Mouse (Mus musculus) liver, adult 2 months (tissue): ENCODE measurements around the gene Vtn. TPM values are rescaled to one million over a fixed set of nuclear protein-coding genes. Genes with fewer than 3 reads are reported as not detected.

Source experiments
- DNase-seq: peaks from one replicate; pipeline ENCODE4 v3.0.0-alpha.2; 2011; ENCODE audit warnings: low read depth, low spot score; ENCODE audit errors: extremely low read depth
- H3K27ac ChIP-seq: fragments of 200-500 bp; replicated peaks from 2 replicates; pipeline ENCODE4 v1.5.1; 2012; ENCODE audit warnings: low read depth, mild to moderate bottlenecking, control low read depth, inconsistent platforms, low read length; ENCODE audit not compliant: insufficient read depth
- H3K27me3 ChIP-seq: fragments of 200-500 bp; 2 replicates; pipeline ENCODE4 v1.6.1; 2012; ENCODE audit warnings: mild to moderate bottlenecking, moderate library complexity, low read length, inconsistent platforms; ENCODE audit not compliant: control insufficient read depth, insufficient read depth
- H3K36me3 ChIP-seq: fragments of 200-500 bp; 2 replicates; pipeline ENCODE4 v1.6.1; 2012; ENCODE audit warnings: low read length, inconsistent platforms; ENCODE audit not compliant: control insufficient read depth, insufficient read depth
- H3K4me1 ChIP-seq: fragments of 200-500 bp; 2 replicates; pipeline ENCODE4 v1.6.1; 2011; ENCODE audit warnings: low read length; ENCODE audit not compliant: control insufficient read depth, insufficient read depth
- H3K4me3 ChIP-seq: fragments of 200-500 bp; 2 replicates; pipeline ENCODE4 v1.5.1; 2011; ENCODE audit warnings: low read depth, mild to moderate bottlenecking, control low read depth, low read length, moderate library complexity; ENCODE audit not compliant: insufficient read depth
- H3K79me2 ChIP-seq: fragments of 200-500 bp; 2 replicates; pipeline ENCODE4 v1.6.1; 2012; ENCODE audit warnings: inconsistent platforms, mild to moderate bottlenecking, low read length, moderate library complexity; ENCODE audit not compliant: control insufficient read depth, insufficient read depth
- H3K9ac ChIP-seq: fragments of 200-500 bp; 2 replicates; pipeline ENCODE4 v1.6.1; 2012; ENCODE audit warnings: low read depth, mild to moderate bottlenecking, control low read depth, inconsistent platforms, low read length
- CTCF ChIP-seq: fragments of 200-500 bp; IDR thresholded peaks from 2 replicates; pipeline ENCODE4 v1.5.1; 2011; ENCODE audit warnings: low read depth, low read length, control low read depth
- POLR2A ChIP-seq: fragments of 200-500 bp; IDR thresholded peaks from 2 replicates; pipeline ENCODE4 v1.6.1; 2011; ENCODE audit warnings: low read length, control low read depth; ENCODE audit not compliant: insufficient read depth; ENCODE audit errors: extremely low read depth
- WGBS: fragments of 180-500 bp; shearing (Covaris S2); methylation state at CpG from one replicate; pipeline ENCODE4 v1.1.7; 2018; 5-methylcytosine and 5-hydroxymethylcytosine counted together
- polyA plus RNA-seq: library from polyadenylated mRNA; depleted of rRNA; stranded (reverse); fragments of >200 nt; gene quantifications from 2 replicates; pipeline ENCODE4 v1.2.3, GENCODE M21; 2012
- total RNA-seq: library from RNA; depleted of rRNA; stranded (reverse); fragments of >200 nt; gene quantifications from 2 replicates; pipeline ENCODE4 v1.2.3, GENCODE M21; 2014

The Vtn gene
- total and polyA plus RNA-seq, 2 experiments: 2,089 to 3,152 TPM

DNA sequence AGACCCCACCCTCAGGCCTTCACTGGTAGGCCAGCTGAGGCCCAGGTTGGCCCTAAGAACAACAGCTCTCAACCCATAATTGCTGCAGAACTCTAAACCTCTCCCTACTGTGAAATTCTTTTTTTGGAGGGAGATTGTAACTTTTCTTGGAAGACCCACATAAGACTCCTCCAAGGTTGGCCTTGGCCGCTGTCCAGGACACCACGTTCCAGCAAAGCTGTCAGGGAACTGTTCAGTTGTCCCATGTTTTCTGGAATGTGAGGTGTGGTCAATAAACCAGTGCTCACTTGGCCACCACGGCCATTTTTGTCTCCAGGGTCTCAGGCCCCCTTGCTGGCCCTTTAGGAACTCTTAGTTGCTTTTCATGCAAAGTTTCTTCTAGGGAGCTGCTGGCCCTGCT is 23.0 kb downstream of the Vtn start:
- TF ChIP-seq POLR2A: no peak
- no peak for TF ChIP-seq CTCF
- Histone ChIP-seq H3K79me2 (no peaks in the 10 kb centered on the region), H3K27ac (no peak overlapping the region), H3K4me1 (no peaks in the 10 kb centered on the region), H3K9ac (no peak overlapping the region), H3K4me3 (no peak overlapping the region), H3K36me3 (peaks cover 70% of the 10 kb centered on the region), H3K27me3 (no peaks in the 10 kb centered on the region)
- no peak for DNase-seq
- WGBS: 67% methylated on average over 3 of the region's 3 CpGs

DNA sequence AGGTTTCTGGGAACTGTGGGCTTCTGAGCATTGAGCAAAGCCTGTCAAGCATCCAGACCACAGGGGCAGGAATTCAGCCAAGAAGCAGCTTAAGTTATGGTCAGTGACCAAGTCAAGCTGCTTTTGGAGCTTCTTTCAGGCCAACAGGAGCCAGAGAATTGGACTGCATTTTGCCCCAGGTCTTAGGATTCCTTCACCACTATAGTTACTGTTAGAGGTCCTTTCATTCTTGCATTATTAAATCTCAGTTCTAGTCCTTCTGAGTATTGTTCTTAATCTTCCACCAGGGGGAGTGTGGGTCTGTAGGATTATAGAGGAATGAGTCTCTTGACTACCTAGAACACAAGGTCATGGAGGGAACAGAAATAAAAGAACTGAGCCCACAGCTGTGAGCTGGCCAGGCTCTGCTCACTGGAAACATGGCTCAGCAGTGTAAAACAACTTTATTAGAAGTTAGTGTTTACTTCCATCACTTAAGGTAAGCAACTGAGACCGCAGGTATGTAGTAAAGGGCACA is 23.6 kb downstream of the Vtn start:
- no peaks in the 10 kb centered on the region for H3K79me2 ChIP-seq
- WGBS: 77% methylated on average over 1 of the region's 1 CpGs
- DNase-seq: no peak
- H3K36me3 ChIP-seq: peaks cover 68% of the 10 kb centered on the region
- no peaks in the 10 kb centered on the region for H3K27me3 ChIP-seq
- no peak overlapping the region for H3K9ac ChIP-seq
- no peak overlapping the region for H3K27ac ChIP-seq
- H3K4me1 ChIP-seq: no peaks in the 10 kb centered on the region
- TF ChIP-seq CTCF: peak; percentile 36; the same call in 1 of the 2 replicates
- no peak for TF ChIP-seq POLR2A
- no peak overlapping the region for H3K4me3 ChIP-seq

DNA sequence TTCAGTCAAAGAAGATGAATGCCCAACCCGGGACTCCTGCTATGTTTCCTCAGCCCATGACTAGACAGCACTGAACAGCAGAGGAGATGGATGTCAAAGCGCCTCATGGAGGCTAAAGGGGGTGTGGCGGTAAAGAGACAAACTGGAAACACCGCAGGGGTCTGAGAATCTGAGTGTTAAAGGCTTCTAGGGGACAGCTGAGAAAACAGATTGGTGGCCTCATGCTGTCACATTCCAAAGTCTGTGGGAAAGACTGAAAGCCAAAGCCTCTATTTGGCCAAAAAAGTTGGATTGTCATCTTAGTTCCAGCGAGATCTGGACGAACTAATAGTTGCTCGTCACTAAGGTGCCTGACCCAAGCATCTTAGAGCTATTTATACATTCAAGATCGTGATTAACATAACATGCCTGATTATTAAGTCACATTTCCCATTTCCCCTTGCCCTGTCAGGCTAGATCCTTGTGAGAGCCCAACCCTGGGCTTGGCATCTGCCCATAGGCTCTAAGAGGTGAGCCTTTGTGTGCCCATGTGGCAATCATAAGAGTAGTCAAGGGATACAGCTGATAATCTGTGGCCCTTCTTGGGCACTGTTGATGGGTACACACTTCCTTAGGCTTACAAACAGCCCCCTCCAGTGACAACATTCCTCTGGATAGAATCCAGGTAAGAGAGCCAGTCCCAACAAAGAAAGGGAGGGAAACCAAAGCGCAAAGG is 24.5 kb downstream of the Vtn start:
- Histone ChIP-seq H3K27ac (no peak overlapping the region), H3K79me2 (no peaks in the 10 kb centered on the region), H3K4me1 (no peaks in the 10 kb centered on the region), H3K27me3 (no peaks in the 10 kb centered on the region), H3K9ac (no peak overlapping the region), H3K36me3 (peaks cover 62% of the 10 kb centered on the region), H3K4me3 (no peak overlapping the region)
- WGBS: 76% methylated on average over 9 of the region's 9 CpGs
- DNase-seq: no peak
- TF ChIP-seq POLR2A (no peak), CTCF (no peak)

DNA sequence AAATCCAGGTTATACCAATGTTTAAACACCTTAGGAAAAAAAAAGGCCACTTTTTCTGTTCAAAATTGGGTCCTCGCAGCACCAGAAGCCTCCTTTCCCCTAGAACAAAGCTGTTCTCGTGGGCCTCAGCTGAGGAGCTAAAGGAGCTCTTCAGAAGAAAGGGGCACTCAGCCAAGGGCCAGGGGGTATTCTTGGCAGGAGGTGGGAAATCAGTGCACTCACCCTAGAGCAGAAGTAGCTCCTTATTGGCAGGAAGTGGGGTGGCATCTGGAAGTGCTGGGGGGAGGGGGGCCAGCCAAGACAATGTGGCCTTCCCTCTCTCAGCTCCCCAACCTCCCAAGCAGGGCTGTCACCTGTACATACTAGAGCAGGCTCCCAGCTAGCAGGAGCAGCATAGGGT is 25.9 kb downstream of the Vtn start:
- 88% methylated on average over 2 of the region's 2 CpGs for WGBS

DNA sequence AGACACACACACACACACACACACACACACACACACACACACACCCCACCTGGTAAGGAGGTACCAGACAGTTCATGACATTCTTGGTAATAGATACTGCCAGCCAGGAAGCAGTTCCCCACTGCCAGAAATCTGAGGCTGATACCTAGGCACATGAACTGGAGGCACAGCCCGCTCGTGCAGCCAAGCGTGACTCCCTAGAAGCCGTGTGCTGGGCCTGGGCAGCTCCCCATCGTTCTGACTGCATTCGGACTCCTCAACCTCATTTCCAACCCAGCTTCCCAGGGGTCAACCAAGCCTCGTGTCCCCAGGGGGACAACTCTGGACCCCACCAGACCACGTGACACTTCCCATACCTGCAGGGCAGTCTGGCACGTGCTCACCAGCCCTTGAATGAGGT is 29.8 kb downstream of the Vtn start:
- Histone ChIP-seq H3K9ac (no peak overlapping the region), H3K79me2 (peaks cover 12% of the 10 kb centered on the region; the same call in 1 of the 2 replicates), H3K4me3 (no peak overlapping the region), H3K4me1 (no peaks in the 10 kb centered on the region), H3K27me3 (no peaks in the 10 kb centered on the region), H3K36me3 (peaks cover 30% of the 10 kb centered on the region), H3K27ac (no peak overlapping the region)
- TF ChIP-seq POLR2A: no peak
- TF ChIP-seq CTCF: no peak
- 95% methylated on average over 9 of the region's 9 CpGs for WGBS
- no peak for DNase-seq

More for the DNA sequence above, 25.9 kb downstream of the Vtn start:
- peaks cover 61% of the 10 kb centered on the region for H3K36me3 ChIP-seq
- no peak overlapping the region for H3K9ac ChIP-seq
- no peak for DNase-seq
- no peaks in the 10 kb centered on the region for H3K4me1 ChIP-seq
- TF ChIP-seq POLR2A: no peak
- TF ChIP-seq CTCF: no peak
- H3K4me3 ChIP-seq: no peak overlapping the region
- H3K27ac ChIP-seq: no peak overlapping the region
- 0 out of 2 replicates have a peak, but pooled peaks cover 4% of the 10 kb centered on the region for H3K79me2 ChIP-seq
- no peaks in the 10 kb centered on the region for H3K27me3 ChIP-seq

DNA sequence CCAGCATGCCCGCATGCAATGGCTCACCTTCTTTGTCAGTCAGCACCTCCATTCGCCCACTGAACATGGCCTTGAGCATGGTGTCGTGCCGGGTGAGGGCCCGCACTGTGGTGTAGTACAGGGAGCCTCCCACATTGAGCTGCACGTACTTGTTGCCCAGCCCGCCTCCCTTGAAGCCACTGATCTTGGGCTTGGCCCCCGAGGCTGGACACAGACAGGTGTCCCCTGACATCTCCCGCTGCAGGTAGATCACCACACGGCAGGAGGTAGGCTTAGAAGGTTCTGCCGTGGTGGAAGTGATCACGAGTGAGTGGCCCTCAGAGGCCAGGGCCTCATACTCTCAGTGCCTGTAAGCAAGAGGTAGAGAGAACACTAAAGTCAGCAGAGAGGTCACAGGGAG is 31.1 kb downstream of the Vtn start:
- Histone ChIP-seq H3K27me3 (no peaks in the 10 kb centered on the region), H3K27ac (peak overlapping the region; percentile 87), H3K79me2 (peaks cover 12% of the 10 kb centered on the region; the same call in 1 of the 2 replicates), H3K4me1 (no peaks in the 10 kb centered on the region), H3K36me3 (peaks cover 19% of the 10 kb centered on the region; the same call in 1 of the 2 replicates), H3K4me3 (no peak overlapping the region), H3K9ac (no peak overlapping the region)
- TF ChIP-seq POLR2A (no peak), CTCF (no peak)
- 82% methylated on average over 12 of the region's 12 CpGs for WGBS
- no peak for DNase-seq
